ENCODE assay signal across 21 mouse cellular contexts in genomic region chr13:35316772-35317171, GRCm38 (mm10).
DNase-seq lines count a peak whose midpoint lies in the region; ATAC-seq and TF ChIP-seq lines count a peak whose summit lies in the region.
"Had no signal": no experiment of that assay in that cellular context is flagged by ENCODE, and none has a peak within 500 bp of the region (broad histone marks: within the 10 kb centered on the region; RNA-seq: fewer than 3 reads in every experiment).

No protein-coding gene starts in this region.

- H3K4me1 ChIP-seq in intestine, postnatal 0 days (replicated peaks; ENCODE audit: control insufficient read depth, insufficient read depth, low read length): no peaks in the 10 kb centered on the region
- H3K4me1 ChIP-seq in intestine, embryonic 15.5 days (replicated peaks): no peaks in the 10 kb centered on the region
- H3K4me1 ChIP-seq in lung, embryonic 14.5 days (ENCODE audit: insufficient read depth): no peaks in the 10 kb centered on the region
- H3K4me1 ChIP-seq in lung, adult 2 months (ENCODE audit: control insufficient read depth, insufficient read depth, low read length): no peaks in the 10 kb centered on the region
- H3K4me1 ChIP-seq in MEL (ENCODE audit: control insufficient read depth in 1 of 2, insufficient read depth in 2 of 2, low read length in 2 of 2): no peaks in the 10 kb centered on the region
- H3K4me1 ChIP-seq: embryonic facial prominence, embryonic 15.5 days; heart, embryonic 13.5 days; limb, embryonic 15.5 days had no signal

- ATAC-seq in intestine, postnatal 0 days: no peak
- no peak for ATAC-seq in intestine, embryonic 15.5 days
- no peak for ATAC-seq in lung, embryonic 14.5 days (ENCODE audit: insufficient read depth)
- no peak for ATAC-seq in cerebellum, adult (ENCODE audit: insufficient number of reproducible peaks, low FRiP score, low TSS enrichment)
- ATAC-seq: forebrain, embryonic 14.5 days had no signal

- H3K36me3 ChIP-seq in intestine, postnatal 0 days (ENCODE audit: control insufficient read depth, insufficient read depth): no peaks in the 10 kb centered on the region
- no peaks in the 10 kb centered on the region for H3K36me3 ChIP-seq in intestine, embryonic 15.5 days
- no peaks in the 10 kb centered on the region for H3K36me3 ChIP-seq in lung, embryonic 14.5 days (ENCODE audit: insufficient read depth)
- no peaks in the 10 kb centered on the region for H3K36me3 ChIP-seq in MEL (ENCODE audit: control insufficient read depth in 1 of 2, insufficient read depth in 2 of 2, low read length in 2 of 2)
- H3K36me3 ChIP-seq: embryonic facial prominence, embryonic 15.5 days; heart, embryonic 13.5 days; limb, embryonic 15.5 days had no signal

- no peak overlapping the region for H3K9ac ChIP-seq in intestine, postnatal 0 days (ENCODE audit: low read depth, low read length)
- no peak overlapping the region for H3K9ac ChIP-seq in intestine, embryonic 15.5 days
- no peak overlapping the region for H3K9ac ChIP-seq in lung, embryonic 14.5 days
- H3K9ac ChIP-seq in MEL (ENCODE audit: control insufficient read depth, low read depth, low read length, poor library complexity, severe bottlenecking): no peak overlapping the region
- H3K9ac ChIP-seq: embryonic facial prominence, embryonic 15.5 days; heart, embryonic 13.5 days; limb, embryonic 15.5 days had no signal

- TF ChIP-seq RAD21 in MEL (IDR thresholded peaks at IDR 0.05; ENCODE audit: low read depth, low read length): peak; percentile 21

- TF ChIP-seq CTCF in intestine, postnatal 0 days (IDR thresholded peaks at IDR 0.05; ENCODE audit: low read depth): peak; percentile 52
- 0 out of 2 replicates have a peak, but pooled peaks have one; percentile 5 for TF ChIP-seq CTCF in lung, embryonic 14.5 days (IDR thresholded peaks at IDR 0.05; ENCODE audit: low read depth)
- no peak for TF ChIP-seq CTCF in lung, adult 2 months (IDR thresholded peaks at IDR 0.05; ENCODE audit: insufficient read depth, low read length)
- peak in 1 of 3 experiments; percentile 19; a peak in 1 of 6 replicates for TF ChIP-seq CTCF in MEL (IDR thresholded peaks at IDR 0.05 in 2 of 3, conservative IDR thresholded peaks at IDR 0.05 in 1 of 3; ENCODE audit: control insufficient read depth in 1 of 3, insufficient read depth in 1 of 3, low read depth in 2 of 3, low read length in 3 of 3, poor library complexity in 1 of 3, severe bottlenecking in 1 of 3)

- no peak for TF ChIP-seq POLR2A in lung, adult 2 months (IDR thresholded peaks at IDR 0.05; ENCODE audit: borderline replicate concordance, extremely low read depth, low read depth, low read length)
- no peak for TF ChIP-seq POLR2A in MEL (IDR thresholded peaks at IDR 0.05; ENCODE audit: control insufficient read depth in 1 of 2, insufficient read depth in 1 of 2, low read depth in 1 of 2, low read length in 2 of 2, poor library complexity in 1 of 2)

- no peak overlapping the region for H3K4me2 ChIP-seq in intestine, postnatal 0 days (replicated peaks; ENCODE audit: low read depth)
- no peak overlapping the region for H3K4me2 ChIP-seq in intestine, embryonic 15.5 days (replicated peaks)
- H3K4me2 ChIP-seq in lung, embryonic 14.5 days: no peak overlapping the region
- H3K4me2 ChIP-seq: embryonic facial prominence, embryonic 15.5 days; heart, embryonic 13.5 days; limb, embryonic 15.5 days; midbrain, embryonic 11.5 days had no signal

- no peaks in the 10 kb centered on the region for H3K79me2 ChIP-seq in MEL (ENCODE audit: control insufficient read depth, insufficient read depth, low read length, poor library complexity)

- no peak overlapping the region for H3K27ac ChIP-seq in intestine, postnatal 0 days (ENCODE audit: low read depth, low read length)
- H3K27ac ChIP-seq in intestine, embryonic 15.5 days: no peak overlapping the region
- H3K27ac ChIP-seq in lung, embryonic 14.5 days (ENCODE audit: low read depth): no peak overlapping the region
- no peak overlapping the region for H3K27ac ChIP-seq in MEL (ENCODE audit: control insufficient read depth, low read depth, low read length)
- H3K27ac ChIP-seq: embryonic facial prominence, embryonic 15.5 days; heart, embryonic 13.5 days; limb, embryonic 15.5 days had no signal

- H3K9me3 ChIP-seq in intestine, postnatal 0 days (ENCODE audit: control insufficient read depth): no peaks in the 10 kb centered on the region
- H3K9me3 ChIP-seq in intestine, embryonic 15.5 days: no peaks in the 10 kb centered on the region
- no peaks in the 10 kb centered on the region for H3K9me3 ChIP-seq in lung, embryonic 14.5 days (ENCODE audit: low read depth, low read length)
- H3K9me3 ChIP-seq in MEL (replicated peaks; ENCODE audit: insufficient read depth, low read length): no peaks in the 10 kb centered on the region
- H3K9me3 ChIP-seq: embryonic facial prominence, embryonic 15.5 days; heart, embryonic 13.5 days; limb, embryonic 15.5 days had no signal

- WGBS in intestine, postnatal 0 days: 97% methylated on average over 1 of the region's 1 CpGs
- 89% methylated on average over 1 of the region's 1 CpGs for WGBS in intestine, embryonic 15.5 days
- WGBS in lung, embryonic 14.5 days: 91% methylated on average over 1 of the region's 1 CpGs
- 95% methylated on average over 1 of the region's 1 CpGs for WGBS in lung, adult 2 months

- H3K27me3 ChIP-seq in intestine, postnatal 0 days (replicated peaks; ENCODE audit: control insufficient read depth, insufficient read depth, low read length): no peaks in the 10 kb centered on the region
- H3K27me3 ChIP-seq in intestine, embryonic 15.5 days (replicated peaks): no peaks in the 10 kb centered on the region
- no peaks in the 10 kb centered on the region for H3K27me3 ChIP-seq in lung, embryonic 14.5 days (ENCODE audit: insufficient read depth, low read length)
- H3K27me3 ChIP-seq in MEL (ENCODE audit: control insufficient read depth in 1 of 2, insufficient read depth in 2 of 2, low read length in 2 of 2): no peaks in the 10 kb centered on the region
- H3K27me3 ChIP-seq: embryonic facial prominence, embryonic 15.5 days; heart, embryonic 13.5 days; limb, embryonic 15.5 days had no signal

- no peak for TF ChIP-seq EP300 in MEL (IDR thresholded peaks at IDR 0.05; ENCODE audit: low read depth in 1 of 2, low read length in 2 of 2)

- no peak overlapping the region for H3K4me3 ChIP-seq in intestine, postnatal 0 days (ENCODE audit: low read depth, low read length)
- no peak overlapping the region for H3K4me3 ChIP-seq in intestine, embryonic 15.5 days (replicated peaks)
- no peak overlapping the region for H3K4me3 ChIP-seq in lung, embryonic 14.5 days (ENCODE audit: low read depth, low read length)
- no peak overlapping the region for H3K4me3 ChIP-seq in lung, adult 2 months (replicated peaks; ENCODE audit: extremely low read depth, low read depth, low read length)
- no peak overlapping the region for H3K4me3 ChIP-seq in MEL (ENCODE audit: control insufficient read depth in 1 of 2, insufficient read depth in 1 of 2, low read depth in 2 of 2, low read length in 2 of 2)
- H3K4me3 ChIP-seq: embryonic facial prominence, embryonic 15.5 days; heart, embryonic 13.5 days; limb, embryonic 15.5 days had no signal

- DNase-seq in lung, embryonic 14.5 days: no peak
- DNase-seq in lung, adult 2 months: no peak
- peak; percentile 6 for DNase-seq in MEL (ENCODE audit: low read depth, low spot score)
- no peak for DNase-seq in frontal cortex, postnatal 14 days (ENCODE audit: low spot score in 2 of 2)
- DNase-seq: adrenal gland, postnatal 10 days; cerebellum, adult 9-10 months; gastrocnemius, postnatal 10 days; heart, adult 11 months; heart, postnatal 14 days; kidney, adult 8-10 months; kidney, postnatal 14 days; left cerebral cortex, postnatal 4 days; thymus, postnatal 25 days had no signal

TF ChIP-seq in MEL, 35 proteins besides CTCF, POLR2A, EP300 and RAD21:
- TF ChIP-seq ETS1 (IDR thresholded peaks at IDR 0.05; ENCODE audit: low read depth, low read length): no peak
- TF ChIP-seq MYB (IDR thresholded peaks at IDR 0.05; ENCODE audit: low read depth, low read length): no peak
- TF ChIP-seq SMC3 (IDR thresholded peaks at IDR 0.05; ENCODE audit: low read depth, low read length): peak; percentile 53
- TF ChIP-seq NRF1 (IDR thresholded peaks at IDR 0.05; ENCODE audit: insufficient read depth, low read depth, low read length, poor library complexity, severe bottlenecking): no peak
TF ChIP-seq in MEL: peak in this region for 1.
